Mouse (Mus musculus) megakaryocyte, embryonic 14.5 days (primary cell): ENCODE data around the gene Slc4a5.

Experiments
- FLI1 ChIP-seq: IDR thresholded peaks from 2 replicates; pipeline ENCODE4 v1.6.1; 2012; ENCODE audit warnings: low read length, inconsistent platforms, mixed read lengths
- GATA1 ChIP-seq: IDR thresholded peaks from 3 replicates; pipeline ENCODE4 v1.6.1; 2012; ENCODE audit warnings: mixed read lengths, low read length, inconsistent platforms, borderline replicate concordance

DNA sequence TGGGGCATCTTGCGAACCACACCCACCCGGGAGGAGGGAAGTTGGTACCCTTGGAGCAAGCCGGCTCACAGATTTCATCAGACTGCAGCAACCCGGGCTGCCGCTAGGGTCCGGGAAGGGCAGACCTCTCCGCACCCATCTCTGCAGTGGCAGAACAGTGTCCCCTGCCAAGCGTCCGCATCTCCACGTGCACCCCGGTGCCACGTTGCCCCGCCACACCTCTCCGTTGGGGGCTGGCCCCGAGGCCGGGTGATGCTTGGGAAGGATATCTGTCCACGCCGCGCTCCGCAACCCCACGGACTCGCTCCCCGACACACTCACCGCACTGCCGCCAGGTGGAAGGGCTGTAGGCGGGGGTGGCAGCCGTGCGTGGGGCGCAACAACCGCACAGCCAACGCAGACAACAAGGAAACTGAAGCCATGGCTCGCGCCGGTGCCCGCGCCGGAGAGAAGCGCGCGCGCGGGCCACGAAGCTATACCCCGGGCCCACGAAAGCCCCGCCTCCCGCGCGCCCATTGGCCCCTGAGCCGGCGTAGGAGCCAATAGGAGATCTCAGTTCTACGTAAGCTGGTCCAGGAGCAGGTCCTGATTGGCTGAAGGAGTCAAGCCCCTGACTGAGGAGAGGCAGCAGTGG is 97.6 kb downstream of the Slc4a5 start:
- no peak for TF ChIP-seq GATA1
- TF ChIP-seq FLI1: no peak
